Mouse (Mus musculus): ENCODE results near the gene Ly6g6f.

Ly6g6f gene

DNA sequence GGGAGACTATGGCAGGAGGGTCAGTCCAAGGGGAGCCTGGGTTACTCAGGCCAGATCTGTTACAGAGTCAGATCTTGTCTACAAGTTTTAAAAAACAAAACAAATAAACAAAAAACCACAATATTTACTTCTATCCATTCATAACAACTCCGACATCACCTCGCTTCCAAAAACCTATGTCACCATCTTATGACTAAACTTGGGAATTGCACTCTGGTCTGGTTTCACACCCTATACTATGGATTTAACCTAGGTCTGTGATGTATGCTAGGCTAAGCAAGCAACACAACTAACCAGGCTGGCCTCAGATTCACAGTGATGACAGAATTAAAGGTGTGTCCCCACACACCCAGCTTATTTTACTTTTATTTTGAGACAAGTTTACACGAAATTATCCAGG lies 21.1 kb upstream of the Ly6g6f start:
- CTCF ChIA-PET: interaction anchor here (0.5 to 0.6 kb wide), 2 partner anchors 35 to 57 kb away, joined by 3 read pairs; no protein-coding TSS in a partner anchor

DNA sequence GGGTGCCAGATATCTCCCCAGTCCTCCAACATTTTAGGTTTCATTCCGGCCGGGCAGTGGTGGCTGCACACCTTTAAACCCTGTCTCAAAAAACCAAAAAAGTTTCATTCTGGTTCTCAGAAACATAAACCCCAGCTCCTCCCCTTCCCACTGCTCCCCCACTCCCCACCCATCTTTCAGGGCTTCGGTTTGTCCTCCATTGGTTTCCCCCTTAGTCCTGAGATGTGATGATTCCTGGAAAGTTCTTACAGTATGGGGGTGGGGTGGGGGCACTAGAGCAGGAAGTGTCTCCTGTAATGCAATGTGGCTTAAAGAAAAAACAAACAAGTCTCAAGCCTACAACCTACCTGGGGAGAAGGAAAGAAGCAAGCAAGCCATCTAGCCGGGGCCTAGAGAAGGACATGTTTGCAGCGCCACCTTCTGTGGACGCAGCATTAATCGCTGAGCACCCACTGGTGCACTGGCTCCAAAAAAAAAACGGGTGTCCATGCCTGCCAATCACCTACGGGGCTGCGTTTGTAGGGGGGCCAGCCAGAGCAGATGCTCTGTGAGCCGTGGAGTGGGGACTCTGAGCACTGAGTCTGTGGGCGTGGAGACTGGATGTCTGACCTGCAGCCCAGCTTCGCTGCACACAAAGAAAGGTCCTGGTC lies 20.5 kb upstream of the Ly6g6f start:
- CTCF ChIA-PET: no interaction called here

DNA sequence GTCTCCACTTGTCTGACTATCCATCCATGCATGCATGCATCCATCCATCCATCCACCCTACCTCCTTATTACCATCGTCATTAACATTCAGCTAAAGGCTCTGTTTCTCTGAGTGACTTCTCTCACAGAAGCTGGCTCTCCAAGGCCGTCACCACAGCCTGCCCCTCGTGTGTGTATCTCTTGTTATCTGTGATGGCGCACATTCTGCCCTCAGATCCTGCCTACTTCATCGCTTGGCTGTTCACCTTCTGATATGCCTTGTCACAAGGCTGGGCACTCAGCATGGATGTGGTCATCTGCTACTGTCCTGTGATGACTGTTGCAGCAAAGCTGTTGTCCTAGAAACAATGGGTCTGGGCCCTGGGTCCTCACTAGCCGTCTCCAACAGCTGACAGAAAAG lies 19.3 kb upstream of the Ly6g6f start:
- CTCF ChIA-PET: no interaction called here

DNA sequence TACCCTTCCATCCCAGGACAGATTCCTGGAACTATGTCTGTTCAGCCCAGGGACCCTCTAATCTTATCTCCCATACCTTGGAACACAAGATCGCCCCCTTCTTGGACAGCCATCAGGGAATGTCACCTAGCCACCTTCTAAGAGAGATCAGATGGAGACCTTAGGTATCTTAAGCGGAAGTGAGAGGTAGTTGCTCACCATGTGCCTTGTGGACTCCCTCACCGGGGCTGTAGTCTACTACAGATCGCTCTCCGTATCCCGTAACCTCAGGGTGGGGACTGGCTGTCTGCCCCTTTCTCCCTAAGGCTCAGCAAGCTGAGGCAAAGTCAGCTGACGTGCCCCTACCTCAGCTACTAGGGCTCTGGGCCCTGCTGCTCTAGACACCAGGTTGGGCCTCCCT lies 18.7 kb upstream of the Ly6g6f start:
- CTCF ChIA-PET: no interaction called here

DNA sequence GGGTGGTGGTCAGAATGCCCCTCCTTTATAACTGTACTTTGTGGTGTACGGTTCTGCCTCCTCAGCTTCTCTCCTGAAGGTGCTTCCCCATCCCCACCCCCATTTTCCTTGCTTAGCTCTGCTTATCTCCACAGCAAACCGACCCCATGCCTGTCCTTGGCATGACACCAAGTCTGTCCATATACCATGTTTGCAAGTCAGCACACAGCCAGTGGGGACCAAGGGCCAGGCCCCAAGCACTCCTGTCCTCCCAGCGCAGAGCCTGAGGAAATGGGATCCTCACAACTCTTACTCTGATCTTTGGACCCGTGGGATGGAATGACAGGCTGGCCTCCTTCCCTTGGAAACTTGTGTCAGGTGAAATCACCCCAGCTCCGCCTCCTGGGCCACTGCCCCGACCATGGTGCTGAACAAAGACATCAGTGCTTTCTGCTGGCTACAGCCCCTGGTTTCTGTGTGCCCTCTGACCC lies 17.8 kb upstream of the Ly6g6f start:
- CTCF ChIA-PET: no interaction called here

DNA sequence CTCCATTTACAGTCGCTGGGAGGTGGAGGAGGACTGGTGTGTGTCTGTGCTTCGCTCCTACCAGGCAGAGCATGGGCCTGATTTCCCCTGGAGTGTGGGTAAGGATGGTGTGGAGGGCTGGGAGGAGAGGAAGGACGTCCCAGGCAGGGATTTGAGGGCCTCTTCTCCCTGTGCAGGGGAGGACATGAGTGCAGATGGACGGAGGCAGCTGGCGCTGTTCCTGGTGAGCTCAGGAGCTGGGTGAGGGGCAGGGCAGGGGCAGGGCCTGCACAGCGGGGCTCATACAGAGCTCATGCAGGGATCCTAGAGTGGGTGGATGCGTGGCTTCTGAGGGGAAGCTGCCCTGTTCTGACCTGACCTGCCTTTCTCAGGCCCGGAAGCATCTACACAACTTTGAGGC lies 16.9 kb upstream of the Ly6g6f start:
- CTCF ChIA-PET: no interaction called here

DNA sequence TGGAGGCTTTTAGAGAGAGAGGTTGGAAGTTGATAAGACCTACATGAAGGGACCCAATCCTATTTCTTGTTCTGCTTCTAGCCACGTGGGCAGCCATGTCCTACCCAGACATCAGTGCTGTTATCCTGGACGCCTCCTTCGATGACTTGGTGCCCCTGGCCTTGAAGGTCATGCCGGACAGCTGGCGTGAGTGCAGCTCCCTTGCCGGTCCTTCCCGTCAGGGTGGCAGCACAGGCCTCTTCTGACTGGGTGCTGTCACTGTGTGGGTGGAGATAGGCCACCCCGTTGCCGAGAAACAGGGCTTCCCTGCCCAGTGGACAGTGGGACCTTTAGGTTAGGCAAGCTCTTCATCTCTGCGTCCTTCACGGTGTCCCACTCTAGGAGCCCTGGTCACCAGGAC lies 15.8 kb upstream of the Ly6g6f start:
- CTCF ChIA-PET: interaction anchor here (0.5 to 1.0 kb wide), 2 partner anchors 36 to 100 kb away, joined by 3 to 5 read pairs; no protein-coding TSS in a partner anchor

DNA sequence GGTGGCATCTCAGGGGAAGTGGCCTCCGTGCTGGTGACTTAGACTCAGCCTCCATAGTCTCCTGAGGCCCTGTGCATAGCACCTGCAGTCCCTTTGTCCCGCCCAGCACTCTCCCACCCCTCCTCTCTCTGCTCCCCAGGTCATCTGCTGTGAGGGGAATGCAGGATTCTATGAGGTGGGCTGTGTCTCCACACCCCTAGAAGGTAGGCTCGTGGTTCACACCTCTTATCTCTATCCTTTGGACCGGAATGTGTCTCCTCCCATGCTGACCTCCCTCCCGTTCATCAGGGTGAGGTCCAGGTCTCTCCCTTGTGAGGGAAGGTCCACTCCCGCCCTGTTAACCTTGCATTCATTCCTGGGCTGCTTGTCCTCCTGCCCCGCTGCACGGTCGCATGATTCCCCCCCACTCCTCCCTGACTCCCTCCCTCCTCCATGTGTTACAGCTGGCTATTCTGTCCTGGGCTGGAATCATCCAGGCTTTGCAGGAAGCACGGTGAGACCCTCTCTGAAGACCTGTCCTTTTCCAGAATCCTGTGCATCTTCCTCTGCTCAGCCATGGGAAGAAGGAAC lies 14.9 kb upstream of the Ly6g6f start:
- CTCF ChIA-PET: no interaction called here

DNA sequence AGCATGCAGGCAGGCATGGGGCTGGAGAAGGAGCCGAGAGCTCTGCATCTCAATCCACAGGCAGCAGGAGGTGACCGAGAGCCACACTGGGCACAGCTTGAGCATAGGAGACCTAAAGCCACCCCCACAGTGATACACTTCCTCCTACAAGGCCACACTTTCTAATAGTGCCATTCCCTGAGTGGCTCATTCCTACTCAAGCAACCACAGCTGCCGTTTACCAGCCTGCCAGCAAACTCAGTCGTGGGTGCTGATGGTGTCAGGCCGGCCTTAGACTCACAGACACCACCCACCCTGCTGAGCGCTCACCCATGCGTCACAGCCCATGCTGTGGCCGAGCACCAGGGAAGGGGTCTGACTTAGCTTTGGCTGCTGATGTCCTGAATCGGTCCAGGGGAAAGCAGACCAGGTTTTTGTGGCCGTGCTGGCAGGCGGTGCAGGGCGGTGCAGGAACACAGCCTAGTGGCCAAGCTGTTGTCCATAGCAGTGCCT lies 11.8 kb upstream of the Ly6g6f start:
- CTCF ChIA-PET: no interaction called here

DNA sequence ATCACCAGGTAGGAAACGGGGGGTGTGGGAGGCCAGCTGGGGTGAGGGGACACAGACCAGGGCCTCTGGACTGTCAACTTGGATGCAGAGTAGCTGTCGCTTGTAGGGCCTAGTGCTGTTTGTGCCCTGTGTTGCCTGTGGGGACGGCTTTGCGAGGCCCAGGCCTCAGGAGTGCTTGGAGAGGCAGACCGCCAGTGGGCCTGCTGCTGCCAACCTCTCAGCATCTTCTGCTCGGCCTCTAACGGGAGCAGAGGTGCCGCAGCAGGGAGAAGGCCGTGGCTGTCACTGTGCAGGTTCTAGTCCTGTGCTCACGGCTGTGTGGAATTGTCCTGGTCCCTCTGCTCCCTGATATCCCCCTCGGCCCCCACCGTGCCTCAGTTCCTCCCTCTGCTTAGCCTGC lies 11.2 kb upstream of the Ly6g6f start:
- CTCF ChIA-PET: no interaction called here

DNA sequence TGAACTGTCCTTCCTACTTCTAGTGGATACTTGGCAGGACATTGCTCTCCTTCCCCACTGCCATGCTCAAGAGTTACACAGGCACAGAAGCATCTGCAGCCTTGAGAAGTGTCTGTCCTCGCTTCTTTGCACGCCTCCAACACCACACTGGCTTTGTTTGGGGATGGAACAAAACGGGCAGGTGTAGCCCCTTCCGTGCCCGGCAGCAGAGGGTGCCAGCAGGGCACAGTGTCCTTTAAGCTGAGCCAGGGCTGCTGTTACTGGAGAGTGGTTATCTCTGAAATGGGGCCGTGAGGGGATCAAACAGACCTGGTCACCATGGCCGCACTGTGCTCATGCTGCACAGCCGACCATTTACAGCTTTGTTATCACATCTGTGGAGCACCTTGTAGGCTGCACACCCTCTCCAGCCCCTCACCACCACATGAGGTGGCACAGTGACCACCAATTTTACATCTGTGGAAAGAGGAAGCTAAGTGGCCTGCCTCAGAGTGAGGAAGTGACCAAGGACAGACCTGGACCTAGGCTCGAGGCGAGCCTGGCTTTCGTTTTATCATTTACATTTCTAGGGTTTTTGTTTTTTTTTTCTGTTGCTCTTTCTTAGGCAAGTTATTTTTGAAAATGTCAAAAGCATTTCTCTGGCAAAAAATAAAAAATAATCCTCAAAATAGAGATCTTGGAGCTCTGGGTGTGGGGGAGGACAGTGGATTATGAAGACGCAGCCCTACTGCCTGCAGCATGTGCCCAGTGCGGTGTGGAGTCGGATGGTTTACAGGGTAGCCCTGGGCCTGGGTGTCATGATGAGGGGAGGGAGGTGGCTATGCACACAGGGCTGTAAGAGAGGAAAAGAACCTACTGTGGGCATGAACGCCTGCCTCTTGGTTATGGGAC lies 9.3 kb upstream of the Ly6g6f start:
- CTCF ChIA-PET: interaction anchor here (0.6 to 0.7 kb wide), 3 partner anchors 34 to 483 kb away, joined by 4 to 11 read pairs (median 6); no protein-coding TSS in a partner anchor

DNA sequence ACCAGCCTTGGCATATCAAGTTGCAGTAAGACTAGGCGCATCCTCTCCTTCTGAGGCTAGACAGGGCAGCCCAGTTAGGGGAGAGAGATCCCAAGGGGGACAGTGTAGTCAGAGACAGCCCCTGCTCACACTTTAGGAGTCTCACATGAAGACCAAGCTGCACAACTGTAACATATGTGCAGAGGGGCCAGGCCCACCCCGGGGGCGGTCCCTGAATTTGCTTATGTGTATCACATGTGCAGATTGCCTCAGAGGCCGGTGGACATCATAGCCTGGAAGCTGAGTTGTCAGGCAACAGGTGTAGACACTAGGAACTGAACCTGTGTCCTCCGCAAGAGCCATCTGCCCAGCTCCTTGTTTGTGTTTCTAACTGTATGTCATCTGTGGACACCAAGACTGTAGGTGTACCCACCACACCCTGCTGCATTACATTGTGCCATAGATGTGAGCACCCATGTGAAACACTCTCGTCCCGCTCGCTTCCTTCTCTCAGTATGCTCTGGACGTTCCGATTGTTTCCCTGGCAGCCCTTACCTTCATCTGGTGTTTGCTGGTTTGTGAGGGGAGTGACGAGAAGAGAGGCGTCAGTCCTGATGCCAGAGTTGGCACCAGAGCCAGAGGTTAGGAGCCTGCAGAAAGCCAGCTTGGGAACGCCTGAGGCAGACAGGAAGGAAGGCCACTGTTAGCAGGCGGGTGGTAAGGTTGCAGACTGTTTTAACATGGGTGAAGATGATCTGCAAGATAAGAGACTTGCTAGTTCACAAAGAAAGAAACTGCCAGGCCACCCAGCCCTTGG lies 7.2 kb upstream of the Ly6g6f start:
- CTCF ChIA-PET: no interaction called here

DNA sequence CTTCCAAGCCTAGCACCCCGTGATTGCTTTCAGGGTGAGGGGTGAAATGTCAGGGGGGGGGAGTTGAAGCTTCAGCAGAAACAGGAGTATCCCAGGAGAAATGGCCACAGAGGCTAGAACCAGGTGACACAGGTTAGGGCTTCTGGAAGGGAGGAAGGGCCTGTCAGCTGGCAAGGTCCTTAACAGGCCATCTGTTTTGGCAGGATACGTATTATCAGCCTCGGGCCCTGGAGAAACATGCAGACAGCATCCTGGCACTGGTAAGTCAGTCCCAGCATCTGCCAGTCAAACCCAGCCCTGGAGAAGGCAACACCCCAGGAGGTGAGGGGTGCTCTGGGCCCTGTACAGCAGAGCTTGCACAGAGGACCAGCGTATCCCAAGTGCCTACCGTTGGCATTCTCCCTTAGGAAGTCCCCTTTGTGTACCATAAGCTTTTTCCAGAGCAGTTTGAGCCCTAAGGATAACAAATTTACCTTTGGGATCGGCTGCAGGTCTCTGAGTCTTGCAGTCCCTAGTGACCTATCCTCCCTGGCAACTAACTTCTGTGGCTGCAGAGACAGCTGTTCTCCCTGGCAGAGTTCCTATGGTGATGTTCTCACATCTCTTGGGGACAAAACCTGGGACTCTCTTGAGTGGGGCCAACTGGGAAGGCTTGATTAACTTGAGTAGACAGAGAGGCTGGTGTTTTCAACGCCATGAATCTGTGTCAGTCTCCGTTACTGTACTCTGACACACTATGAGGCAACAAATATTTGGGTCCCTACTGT lies 4.9 kb upstream of the Ly6g6f start:
- CTCF ChIA-PET: interaction anchor here (0.6 kb wide), 1 partner anchor 41 kb away, joined by 3 read pairs; the partner anchor contains the start of gene Clic1

DNA sequence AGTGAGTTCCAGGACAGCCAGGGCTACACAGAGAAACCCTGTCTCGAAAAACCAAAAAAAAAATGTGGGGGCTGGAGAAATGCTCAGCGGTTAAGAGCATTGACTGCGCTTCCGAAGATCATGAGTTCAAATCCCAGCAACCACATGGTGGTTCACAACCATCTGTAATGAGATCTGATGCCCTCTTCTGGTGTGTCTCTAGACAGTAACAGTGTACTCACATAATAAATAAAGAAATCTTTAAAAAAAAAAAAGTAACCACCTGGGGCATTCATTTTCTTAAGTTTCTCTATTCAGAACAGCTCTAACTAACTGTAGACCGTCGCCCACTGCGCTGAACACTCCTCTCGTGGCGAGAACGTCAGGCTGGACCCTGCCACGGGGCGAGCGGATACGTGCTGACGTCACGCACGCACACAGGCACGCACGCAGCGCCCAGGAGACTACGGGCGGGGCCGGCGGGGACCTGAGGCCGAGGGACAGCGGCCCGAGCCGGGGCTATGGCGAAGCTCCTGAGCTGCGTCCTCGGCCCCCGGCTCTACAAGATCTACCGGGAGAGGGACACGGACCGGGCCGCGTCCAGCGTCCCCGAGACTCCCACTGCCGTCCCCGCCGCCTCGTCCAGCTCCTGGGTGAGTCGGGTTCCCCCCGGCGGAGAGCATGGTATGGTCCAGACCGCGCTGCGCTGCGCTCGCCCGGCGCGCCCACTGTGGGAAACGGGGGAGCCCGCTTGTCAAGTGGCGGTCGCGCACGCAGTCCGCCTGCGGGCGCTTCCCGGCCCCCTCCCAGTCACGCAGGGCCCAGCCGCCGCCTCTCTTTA lies 3.6 kb upstream of the Ly6g6f start, which contains the start of gene Abhd16a:
TSS of gene Abhd16a (plus strand) at position 439 of the 820 bp plus-strand sequence.
- CTCF ChIA-PET: interaction anchor here (0.6 kb wide), 1 partner anchor 141 kb away, joined by 3 read pairs; no protein-coding TSS in a partner anchor

DNA sequence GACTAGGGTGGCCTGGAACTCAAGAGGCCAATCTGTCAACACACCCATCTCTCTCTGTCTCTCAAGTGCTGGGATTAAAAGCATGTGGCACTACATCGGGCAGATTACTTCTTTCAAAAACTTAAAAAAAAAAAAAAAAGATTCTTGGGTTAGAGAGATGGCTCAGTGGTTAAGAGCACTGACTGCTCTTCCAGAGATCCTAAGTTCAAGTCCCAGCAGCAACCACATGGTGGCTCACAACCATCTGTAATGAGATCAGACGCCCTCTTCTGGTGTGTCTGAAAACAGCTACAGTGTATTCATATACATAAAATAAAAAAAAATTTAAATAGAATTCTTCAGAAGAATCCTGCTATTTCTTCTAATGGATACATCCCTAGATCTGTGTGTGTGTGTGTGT lies 2.7 kb upstream of the Ly6g6f start:
- CTCF ChIA-PET: interaction anchor here (0.7 kb wide), 1 partner anchor 82 kb away, joined by 4 read pairs; no protein-coding TSS in a partner anchor

DNA sequence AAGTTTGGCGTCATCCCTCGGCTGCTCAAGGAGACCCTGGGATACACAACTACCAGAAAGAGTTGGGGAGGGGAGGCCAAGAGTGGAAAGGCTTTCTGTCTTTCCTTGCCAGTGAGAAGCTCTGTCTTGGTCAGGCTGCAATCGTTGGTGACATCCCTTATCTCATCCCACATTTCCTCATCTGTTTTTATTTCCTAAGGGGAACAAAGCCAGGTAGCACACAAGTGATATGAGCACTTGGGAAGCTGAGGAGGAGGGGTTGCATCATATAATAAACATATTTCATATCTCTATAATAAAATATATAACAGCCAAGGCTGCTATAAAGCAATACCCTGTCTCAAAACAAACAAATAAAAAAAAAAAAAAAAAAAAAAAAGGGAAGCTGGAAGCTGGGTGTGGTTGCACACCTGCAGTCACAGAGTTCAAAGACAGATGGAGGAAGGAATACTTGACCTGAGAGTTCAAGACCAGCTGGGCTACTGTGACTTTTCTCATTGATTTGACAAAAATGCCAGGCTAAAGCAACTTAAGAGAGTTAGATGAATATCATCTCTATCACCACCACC lies 1.4 kb downstream of the Ly6g6f start:
- CTCF ChIA-PET: interaction anchor here (0.7 kb wide), 1 partner anchor 102 kb away, joined by 10 read pairs; the partner anchor contains the start of gene Lsm2

DNA sequence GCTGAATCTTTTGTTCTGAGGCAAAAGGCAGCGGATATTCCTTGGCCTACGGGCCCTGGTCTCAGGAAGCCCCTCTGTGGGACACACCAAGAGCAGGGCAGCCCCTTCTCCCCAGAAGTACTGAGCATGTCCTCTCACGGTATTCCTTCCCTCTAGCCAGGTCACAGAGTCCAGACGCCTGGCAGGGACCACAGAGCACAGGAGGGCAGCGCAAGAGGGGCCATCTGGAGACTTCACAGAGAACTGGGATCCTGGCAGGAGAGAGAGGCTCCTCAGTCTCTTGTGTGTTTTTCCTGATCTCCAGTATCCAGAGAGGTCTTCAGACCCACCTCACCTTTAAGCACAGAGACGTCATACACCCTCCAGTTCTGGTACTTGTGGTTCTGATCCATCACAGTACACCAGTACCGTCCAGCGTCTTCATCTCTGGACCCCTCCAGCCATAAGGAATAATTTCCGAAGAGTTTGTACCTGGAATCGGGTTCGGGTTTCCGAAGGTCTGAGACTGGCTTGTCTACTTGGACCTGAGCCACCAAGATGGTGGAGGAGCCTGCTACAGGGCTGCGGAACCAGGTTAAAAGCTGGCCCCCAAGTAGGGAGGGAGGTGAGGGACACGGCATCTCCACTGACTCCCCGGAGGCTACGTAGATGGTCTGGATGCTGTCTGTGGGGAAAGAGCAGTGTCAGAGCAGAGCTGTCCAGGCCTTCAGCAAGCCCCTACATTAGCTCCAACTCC lies 2.4 kb downstream of the Ly6g6f start:
- CTCF ChIA-PET: no interaction called here

DNA sequence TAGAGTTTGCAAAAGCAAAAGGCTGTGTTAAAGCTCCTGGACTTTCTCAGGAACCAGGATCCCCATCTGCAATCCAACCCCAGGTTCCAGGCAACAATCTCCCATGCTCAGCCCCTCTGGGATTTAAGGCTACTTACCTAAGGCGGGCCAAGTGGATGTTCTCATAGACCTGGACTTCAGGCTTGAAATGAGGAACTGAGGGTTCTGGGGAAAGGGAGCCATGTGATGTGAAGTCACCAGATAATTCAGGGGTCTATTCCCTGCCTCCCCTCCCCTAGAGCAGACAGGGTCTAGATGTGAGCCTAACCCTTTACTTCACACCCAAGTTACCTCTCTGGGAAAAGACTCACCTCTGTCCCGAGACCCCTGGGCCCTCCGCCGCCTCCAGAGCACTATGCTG lies 4.7 kb downstream of the Ly6g6f start:
- CTCF ChIA-PET: no interaction called here

DNA sequence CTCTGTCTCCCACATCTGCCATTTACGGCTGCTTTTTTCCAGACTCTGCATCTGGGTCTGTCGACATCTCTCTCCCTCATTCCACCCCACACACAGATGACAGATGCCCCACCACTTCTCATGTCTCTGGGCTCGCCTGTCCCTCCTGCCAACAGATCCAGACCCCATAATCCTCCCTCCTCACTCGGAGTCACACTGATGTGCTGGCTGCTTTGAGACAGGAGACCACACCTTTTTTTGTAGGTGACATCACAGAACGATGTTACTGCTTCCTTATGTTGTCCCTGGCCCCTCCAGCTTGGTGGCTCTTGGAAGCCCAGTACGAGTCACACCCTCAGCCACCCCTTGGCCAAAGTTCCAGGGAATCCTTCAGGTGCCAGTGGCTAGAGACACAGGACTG lies 5.2 kb downstream of the Ly6g6f start:
- CTCF ChIA-PET: no interaction called here

Data from spleen, embryonic (tissue).